Mouse (Mus musculus): ENCODE data around the gene Sycp1.

GRCm38 (mm10) chr3:102954476-102954875, 18.6 kb upstream of the Sycp1 start:
- no peak for TF ChIP-seq POLR2A (IDR thresholded peaks at IDR 0.05; ENCODE audit: borderline replicate concordance, extremely low read depth, insufficient read depth, insufficient read length, poor library complexity, severe bottlenecking)
- TF ChIP-seq CTCF (IDR thresholded peaks at IDR 0.05; ENCODE audit: borderline replicate concordance, extremely low read depth, insufficient read depth, insufficient read length) = no peak

All from brain, embryonic 14.5 days (tissue).